Mouse (Mus musculus) hindbrain, embryonic 10.5 days (tissue): ENCODE data around the gene Dync1i2. TPM values are rescaled to one million over a fixed set of nuclear protein-coding genes. Genes with fewer than 3 reads are reported as not detected.
A peak's percentile ranks its signal among the peaks of the same experiment; 100 is the strongest.

Experiments used
- DNase-seq: peaks from one replicate; pipeline ENCODE4 v3.0.0-alpha.2; 2017; ENCODE audit warnings: low spot score
- H3K27ac ChIP-seq: fragments of 300-500 bp; sonication (generic); 2 replicates; pipeline ENCODE4 v1.5.1; 2016; ENCODE audit warnings: mild to moderate bottlenecking, moderate library complexity
- H3K27me3 ChIP-seq: fragments of 300-500 bp; sonication (generic); 2 replicates; pipeline ENCODE4 v1.6.1; 2016; ENCODE audit warnings: mild to moderate bottlenecking; ENCODE audit not compliant: poor library complexity, insufficient read depth, severe bottlenecking
- H3K36me3 ChIP-seq: fragments of 300-500 bp; sonication (generic); 2 replicates; pipeline ENCODE4 v1.6.1; 2016; ENCODE audit warnings: mild to moderate bottlenecking, moderate library complexity
- H3K4me1 ChIP-seq: fragments of 300-500 bp; sonication (generic); replicated peaks from 2 replicates; pipeline ENCODE4 v1.6.1; 2016; ENCODE audit warnings: mild to moderate bottlenecking
- H3K4me3 ChIP-seq: fragments of 300-500 bp; sonication (generic); 2 replicates; pipeline ENCODE4 v1.5.1; 2016; ENCODE audit warnings: mild to moderate bottlenecking, moderate library complexity
- H3K9me3 ChIP-seq: fragments of 300-500 bp; sonication (generic); 2 replicates; pipeline ENCODE4 v1.6.1; 2016; ENCODE audit warnings: mild to moderate bottlenecking, moderate library complexity
- WGBS: fragments of 180-500 bp; shearing (Covaris S2); methylation state at CpG from one replicate; pipeline ENCODE4 v1.1.7; 2016; 5-methylcytosine and 5-hydroxymethylcytosine counted together
- polyA plus RNA-seq: library from polyadenylated mRNA; unstranded; fragments of >200 nt; fragmentation: Nextera tagmentation; extraction: Ambion mirVana; gene quantifications from 2 replicates; pipeline ENCODE4 v1.2.1, GENCODE M21; 2016

The Dync1i2 gene
- polyA plus RNA-seq, 1 experiment from 2014 or later, result 116 TPM

DNA sequence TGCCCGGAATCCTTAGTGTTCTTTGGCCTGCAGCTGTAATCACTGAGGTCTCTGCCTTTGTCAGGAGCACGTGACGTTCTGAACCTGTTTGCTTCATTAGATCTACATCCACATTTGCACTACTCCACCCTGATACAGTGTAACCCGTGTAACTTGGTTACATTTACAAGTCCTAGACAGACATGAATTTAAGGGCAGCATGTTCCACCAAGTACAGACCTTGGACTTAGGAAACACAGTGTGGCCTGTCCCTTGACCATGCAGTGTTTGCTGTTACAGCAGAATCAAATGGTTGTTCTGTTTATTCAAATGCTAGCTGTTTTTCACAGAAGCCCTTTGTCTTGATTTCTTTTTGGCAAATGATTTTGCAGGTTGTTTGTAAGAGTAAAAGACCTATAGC lies 43.3 kb downstream of the Dync1i2 start:
- H3K4me1 ChIP-seq, result no peaks in the 10 kb centered on the region
- no peaks in the 10 kb centered on the region for H3K27me3 ChIP-seq
- H3K9me3 ChIP-seq, result no peaks in the 10 kb centered on the region
- no peak for DNase-seq
- 90% methylated on average over 4 of the region's 4 CpGs for WGBS
- no peak overlapping the region for H3K27ac ChIP-seq
- H3K36me3 ChIP-seq, result peaks cover 95% of the 10 kb centered on the region
- H3K4me3 ChIP-seq, result no peak overlapping the region

DNA sequence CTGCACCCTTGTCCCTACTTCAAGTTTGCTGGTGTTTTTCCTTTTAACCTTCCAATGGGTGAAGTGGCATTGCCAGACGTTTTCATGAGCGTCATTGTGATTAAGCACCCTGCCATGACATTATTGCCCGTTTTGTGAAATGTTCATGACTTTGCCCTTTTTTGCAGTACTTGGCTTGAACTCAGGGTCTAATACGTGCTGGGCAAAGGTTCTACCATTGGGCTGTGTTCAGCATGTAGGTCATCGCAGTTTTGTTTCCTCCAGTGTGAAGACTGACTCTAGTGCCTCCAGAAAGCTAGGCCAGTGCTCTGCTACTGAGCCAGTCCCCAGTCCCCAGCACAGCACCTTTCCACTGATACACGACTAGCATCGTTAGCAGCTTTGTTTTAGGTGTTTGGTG lies 45.1 kb downstream of the Dync1i2 start:
- Histone ChIP-seq H3K36me3 (peaks cover 93% of the 10 kb centered on the region), H3K27me3 (no peaks in the 10 kb centered on the region), H3K27ac (no peak overlapping the region), H3K4me3 (no peak overlapping the region), H3K4me1 (no peaks in the 10 kb centered on the region), H3K9me3 (no peaks in the 10 kb centered on the region)
- WGBS, result 95% methylated on average over 7 of the region's 7 CpGs
- DNase-seq, result no peak

DNA sequence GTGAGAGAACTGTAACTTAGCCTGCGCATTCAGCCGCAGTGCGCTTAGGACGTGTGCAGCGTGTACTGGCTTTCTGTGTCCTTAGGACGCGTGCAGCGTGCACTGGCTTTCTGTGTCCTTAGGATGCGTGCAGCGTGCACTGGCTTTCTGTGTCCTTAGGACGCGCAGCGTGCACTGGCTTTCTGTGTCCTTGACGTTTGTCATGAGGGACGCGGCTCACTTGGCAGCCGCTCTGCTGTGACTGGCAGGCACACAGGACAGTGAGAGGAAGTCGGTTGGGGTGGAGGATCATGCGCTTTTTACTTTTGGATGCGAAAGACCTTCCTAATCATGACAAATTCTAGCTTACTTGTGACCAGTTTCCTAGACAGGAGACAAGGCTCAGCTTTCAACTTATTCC lies 53.1 kb downstream of the Dync1i2 start:
- H3K9me3 ChIP-seq, result no peaks in the 10 kb centered on the region

DNA sequence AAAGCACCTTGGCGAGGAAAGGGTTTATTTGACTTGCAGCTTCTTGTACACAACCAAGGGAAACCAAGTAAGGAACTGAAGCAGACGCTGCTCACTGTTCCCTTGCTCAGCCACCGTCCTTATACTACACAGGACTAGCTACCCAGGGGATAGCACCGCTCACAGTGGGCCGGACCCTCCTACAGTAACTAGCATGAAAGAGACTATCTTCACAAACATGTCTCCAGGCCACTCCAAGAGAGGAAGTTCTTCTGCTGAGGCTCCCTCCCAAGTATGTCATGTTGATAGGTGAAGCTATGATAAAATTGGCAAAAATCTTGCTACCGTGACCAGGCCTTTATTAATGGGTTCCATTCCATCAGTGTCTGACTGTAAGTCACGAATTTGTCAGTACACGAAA lies 57.2 kb downstream of the Dync1i2 start:
- Histone ChIP-seq H3K36me3 (peaks cover 52% of the 10 kb centered on the region), H3K4me3 (no peak overlapping the region), H3K27me3 (no peaks in the 10 kb centered on the region), H3K27ac (no peak overlapping the region), H3K9me3 (no peaks in the 10 kb centered on the region), H3K4me1 (no peaks in the 10 kb centered on the region)
- 95% methylated on average over 8 of the region's 8 CpGs for WGBS
- DNase-seq, result no peak

More for the DNA sequence above, 53.1 kb downstream of the Dync1i2 start:
- WGBS, result 93% methylated on average over 20 of the region's 20 CpGs
- H3K4me1 ChIP-seq, result no peaks in the 10 kb centered on the region
- no peak for DNase-seq
- H3K4me3 ChIP-seq, result no peak overlapping the region
- no peaks in the 10 kb centered on the region for H3K27me3 ChIP-seq
- no peak overlapping the region for H3K27ac ChIP-seq
- H3K36me3 ChIP-seq, result peaks cover 88% of the 10 kb centered on the region

DNA sequence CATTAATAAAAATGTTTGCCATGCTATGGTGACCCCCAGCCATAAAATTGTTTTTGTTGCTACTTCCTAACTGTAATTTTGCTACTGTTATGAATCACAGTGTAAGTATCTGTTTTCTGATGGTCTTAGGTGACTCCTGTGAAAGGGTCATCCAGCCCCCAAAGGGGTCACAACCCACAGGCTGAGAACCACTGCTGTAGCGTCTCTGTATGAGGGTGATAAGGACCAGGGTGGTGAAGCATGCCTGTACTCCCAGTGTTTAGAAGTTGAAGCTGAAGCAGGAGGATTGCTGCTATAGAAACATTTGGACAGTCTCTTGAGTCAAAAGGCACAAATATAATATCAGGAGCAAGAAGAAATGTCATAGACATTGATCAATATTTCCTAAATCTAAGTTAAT lies 57.8 kb downstream of the Dync1i2 start:
- 73% methylated on average over 1 of the region's 1 CpGs for WGBS
- no peak overlapping the region for H3K27ac ChIP-seq
- H3K36me3 ChIP-seq, result peaks cover 46% of the 10 kb centered on the region
- no peaks in the 10 kb centered on the region for H3K9me3 ChIP-seq
- H3K27me3 ChIP-seq, result no peaks in the 10 kb centered on the region
- DNase-seq, result no peak
- H3K4me3 ChIP-seq, result no peak overlapping the region
- no peaks in the 10 kb centered on the region for H3K4me1 ChIP-seq

DNA sequence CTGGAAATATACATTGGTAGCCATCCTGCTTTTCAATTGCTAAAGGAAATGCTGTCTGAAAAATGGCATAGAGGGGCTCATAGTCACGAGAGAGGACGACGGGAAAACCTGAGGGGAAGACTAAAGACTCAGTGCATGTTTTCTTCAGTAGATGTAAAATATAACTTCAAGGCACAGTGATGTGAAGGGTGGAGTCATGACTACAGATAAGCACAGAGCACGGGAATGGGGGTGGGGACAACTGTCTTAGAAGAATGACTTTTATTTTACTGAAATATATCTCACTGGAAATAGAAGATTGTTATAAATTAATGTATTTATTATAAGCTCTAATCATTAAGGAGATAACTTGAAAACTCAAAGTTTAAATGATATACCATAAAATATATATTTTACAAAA lies 58.6 kb downstream of the Dync1i2 start:
- Histone ChIP-seq H3K36me3 (peaks cover 42% of the 10 kb centered on the region), H3K4me3 (no peak overlapping the region), H3K27ac (no peak overlapping the region), H3K27me3 (no peaks in the 10 kb centered on the region), H3K4me1 (no peaks in the 10 kb centered on the region), H3K9me3 (no peaks in the 10 kb centered on the region)
- WGBS, result 83% methylated on average over 4 of the region's 4 CpGs
- DNase-seq, result no peak

DNA sequence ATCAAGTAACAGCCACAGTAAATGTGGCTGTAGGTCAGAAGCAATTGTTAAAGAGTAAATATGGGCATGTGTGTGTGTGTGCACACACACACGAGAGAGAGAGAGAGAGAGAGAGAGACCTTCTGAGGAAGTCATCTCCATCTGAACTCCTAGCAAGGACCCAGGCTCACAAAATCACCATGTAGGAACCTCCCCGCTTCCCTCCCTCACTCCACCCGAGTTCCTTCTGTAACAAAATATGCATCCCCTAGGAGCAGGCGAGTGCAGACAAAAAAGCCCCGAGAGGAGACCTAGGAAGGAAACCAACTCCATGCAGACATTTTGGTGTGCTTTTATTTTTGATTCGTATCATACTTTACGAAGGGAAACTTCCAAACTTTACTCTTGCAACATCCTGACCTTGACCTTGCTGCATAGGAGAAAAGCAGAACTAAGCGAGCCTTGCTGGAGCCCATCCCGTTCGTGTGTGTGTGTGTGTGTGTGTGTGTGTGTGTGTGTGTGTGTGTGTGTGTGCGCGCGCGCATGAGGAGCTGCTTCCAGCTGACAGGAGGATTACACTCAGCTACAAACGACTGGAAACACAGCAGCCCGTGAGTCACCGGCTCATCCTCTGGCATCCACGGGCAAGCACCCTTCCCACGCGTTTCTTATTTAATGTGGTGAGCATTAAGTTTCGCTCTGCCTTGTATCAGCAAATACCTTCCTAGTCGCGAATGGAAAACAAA lies 62.6 kb downstream of the Dync1i2 start:
- Histone ChIP-seq H3K36me3 (peaks cover 26% of the 10 kb centered on the region), H3K4me1 (peaks cover 4% of the 10 kb centered on the region), H3K9me3 (no peaks in the 10 kb centered on the region), H3K27me3 (no peaks in the 10 kb centered on the region), H3K4me3 (no peak overlapping the region), H3K27ac (no peak overlapping the region)
- DNase-seq, result no peak
- 78% methylated on average over 23 of the region's 23 CpGs for WGBS

DNA sequence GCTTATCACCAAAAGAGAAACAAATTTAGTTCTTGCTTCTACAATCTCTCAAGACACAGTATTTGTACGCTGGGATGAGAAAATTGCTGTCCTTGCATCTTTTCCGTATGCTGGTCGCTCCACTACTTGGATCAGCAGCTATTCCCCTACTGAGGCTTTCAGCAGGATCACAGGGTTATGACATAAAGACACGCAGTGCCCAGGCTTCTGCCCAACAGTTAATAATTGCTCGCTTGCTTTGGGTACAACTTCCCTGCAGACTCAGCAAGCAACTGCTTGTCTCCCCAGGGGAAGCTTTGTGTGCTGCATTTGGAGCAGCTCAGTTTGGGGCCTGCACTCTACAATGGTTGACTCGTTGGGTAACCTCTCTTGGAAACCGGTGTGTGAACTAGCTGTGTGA lies 64.2 kb downstream of the Dync1i2 start:
- Histone ChIP-seq H3K36me3 (peaks cover 26% of the 10 kb centered on the region), H3K27me3 (no peaks in the 10 kb centered on the region), H3K4me1 (peaks cover 4% of the 10 kb centered on the region), H3K27ac (no peak overlapping the region), H3K4me3 (no peak overlapping the region), H3K9me3 (no peaks in the 10 kb centered on the region)
- 80% methylated on average over 7 of the region's 7 CpGs for WGBS
- DNase-seq, result no peak

DNA sequence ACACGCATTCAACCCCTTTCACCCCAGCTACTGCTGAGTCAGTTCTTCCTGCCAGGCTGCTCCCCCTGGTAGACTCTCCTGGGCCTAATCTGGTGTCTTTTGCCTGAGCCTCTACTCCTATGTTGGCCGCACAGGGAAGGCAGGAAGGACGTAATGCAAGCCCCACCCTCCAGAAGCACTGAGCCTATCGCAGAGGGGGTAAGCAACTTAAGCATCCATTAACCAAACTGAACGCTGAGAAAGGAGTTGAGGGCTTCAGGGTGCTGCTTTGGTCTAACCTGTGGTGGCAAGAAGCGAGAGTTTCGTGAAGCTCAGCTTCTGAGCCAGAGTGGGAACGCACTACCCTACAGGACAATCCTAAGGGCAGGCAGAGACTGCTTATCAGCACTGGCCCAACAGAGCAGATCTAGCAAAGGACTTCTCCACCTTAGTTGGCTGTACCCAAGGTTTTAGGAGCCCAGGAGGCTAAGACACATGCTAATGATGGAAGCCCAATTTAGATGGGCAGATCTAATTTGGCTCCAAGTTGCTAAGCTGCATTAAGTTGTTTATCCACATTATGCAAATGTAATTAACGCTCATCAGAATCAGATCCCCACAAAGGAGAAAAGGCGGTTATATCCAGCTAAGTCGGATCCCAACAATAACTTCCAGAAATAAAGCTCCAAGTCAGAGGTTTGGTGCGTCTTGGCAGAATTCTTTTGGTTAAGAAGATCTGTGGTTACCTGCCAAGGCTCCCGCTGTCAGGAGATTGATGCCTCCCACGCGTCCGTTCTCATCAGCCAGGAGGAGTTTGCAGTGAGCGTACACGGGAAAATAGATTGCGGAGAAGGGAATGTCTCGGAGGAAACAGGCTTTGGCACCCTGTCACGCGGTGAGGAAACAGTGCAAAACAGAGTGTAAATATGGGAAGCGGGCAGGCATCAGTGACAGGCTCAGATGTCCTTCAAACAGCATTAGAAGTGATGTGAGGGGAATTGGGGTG lies 67.6 kb downstream of the Dync1i2 start:
- peaks cover 32% of the 10 kb centered on the region for H3K36me3 ChIP-seq
- H3K27ac ChIP-seq, result no peak overlapping the region
- WGBS, result 85% methylated on average over 23 of the region's 23 CpGs
- H3K4me3 ChIP-seq, result no peak overlapping the region
- DNase-seq, result no peak
- peaks cover 4% of the 10 kb centered on the region for H3K4me1 ChIP-seq
- no peaks in the 10 kb centered on the region for H3K27me3 ChIP-seq
- no peaks in the 10 kb centered on the region for H3K9me3 ChIP-seq

DNA sequence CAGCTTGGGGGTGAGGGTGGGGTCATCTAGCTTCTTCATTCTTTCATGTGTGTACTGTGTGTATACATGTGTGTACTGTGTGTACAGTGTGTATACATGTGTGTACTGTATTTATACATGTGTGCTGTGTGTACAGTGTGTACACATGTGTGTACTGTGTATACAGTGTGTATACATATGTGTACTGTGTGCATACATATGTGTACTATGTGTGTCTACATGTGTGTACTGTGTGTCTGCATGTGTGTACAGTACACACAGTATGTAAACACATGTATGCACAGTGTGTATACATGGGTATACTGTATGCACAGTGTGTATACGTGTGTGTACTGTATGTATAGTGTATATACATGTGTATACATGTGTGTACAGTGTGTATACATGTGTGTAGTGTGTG lies 70.5 kb downstream of the Dync1i2 start:
- Histone ChIP-seq H3K36me3 (peaks cover 21% of the 10 kb centered on the region), H3K9me3 (no peaks in the 10 kb centered on the region), H3K27ac (no peak overlapping the region), H3K4me1 (peaks cover 4% of the 10 kb centered on the region), H3K27me3 (no peaks in the 10 kb centered on the region), H3K4me3 (no peak overlapping the region)
- 75% methylated on average over 1 of the region's 1 CpGs for WGBS
- DNase-seq, result no peak

DNA sequence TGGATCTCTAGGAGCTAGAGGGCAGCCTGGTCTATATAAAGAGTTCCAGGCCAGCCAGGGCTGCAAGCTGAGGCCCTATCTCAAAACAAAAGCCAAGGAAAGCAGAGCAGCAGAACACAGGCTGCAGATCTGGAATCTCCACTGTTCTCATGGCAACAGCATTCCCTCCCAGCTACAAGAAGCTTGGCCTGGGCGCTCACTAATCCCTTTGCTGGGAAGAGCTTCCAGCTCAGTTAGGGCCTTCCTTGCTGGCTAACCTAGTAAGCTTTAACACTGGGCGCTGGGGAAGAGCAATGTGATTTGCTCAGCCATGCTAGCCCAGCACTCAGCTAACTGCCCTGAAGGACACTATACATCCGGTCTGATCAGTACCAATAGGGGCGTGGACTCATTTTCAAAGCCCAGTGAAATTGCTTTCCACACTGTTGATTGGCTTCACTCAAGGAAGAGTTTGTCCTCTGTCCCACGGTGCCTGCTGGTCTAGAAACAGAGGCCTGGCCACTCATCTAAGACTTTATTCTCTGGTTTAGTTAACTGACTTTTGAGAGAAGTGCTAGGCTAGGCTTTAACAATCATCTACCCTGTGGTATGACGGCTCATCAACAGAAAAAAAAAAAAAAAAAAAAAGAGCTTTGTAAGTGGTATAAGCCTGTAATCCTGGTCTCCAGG lies 78.7 kb downstream of the Dync1i2 start:
- Histone ChIP-seq H3K27ac (peak overlapping the region; percentile 53), H3K4me3 (no peak overlapping the region), H3K36me3 (0 out of 2 replicates have a peak, but pooled peaks cover 6% of the 10 kb centered on the region), H3K4me1 (peaks cover 26% of the 10 kb centered on the region), H3K9me3 (no peaks in the 10 kb centered on the region), H3K27me3 (no peaks in the 10 kb centered on the region)
- DNase-seq, result peak; percentile 23
- 61% methylated on average over 6 of the region's 6 CpGs for WGBS

DNA sequence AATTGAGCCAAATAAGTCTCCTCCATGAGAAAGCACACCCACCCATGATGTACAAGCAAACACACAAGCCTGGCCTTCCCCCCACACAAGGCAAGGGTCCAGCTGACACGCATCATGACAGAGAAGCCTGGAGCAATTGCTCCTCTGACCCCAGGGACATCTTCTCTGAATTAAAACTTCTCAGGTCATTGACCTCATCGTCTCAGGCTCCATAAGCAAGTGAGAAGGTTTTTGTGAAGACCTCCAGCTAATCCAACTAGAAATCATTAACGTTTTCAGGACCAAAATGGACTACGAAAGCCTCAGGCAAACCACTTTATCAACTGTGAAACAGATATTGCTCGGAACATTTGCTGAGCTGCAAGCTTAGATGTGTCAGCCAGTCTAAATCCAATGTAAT lies 80.1 kb downstream of the Dync1i2 start:
- H3K27ac ChIP-seq, result no peak overlapping the region
- H3K27me3 ChIP-seq, result no peaks in the 10 kb centered on the region
- peaks cover 26% of the 10 kb centered on the region for H3K4me1 ChIP-seq
- no peak overlapping the region for H3K4me3 ChIP-seq
- 40% methylated on average over 5 of the region's 5 CpGs for WGBS
- no peak for DNase-seq
- no peaks in the 10 kb centered on the region for H3K9me3 ChIP-seq
- 0 out of 2 replicates have a peak, but pooled peaks cover 2% of the 10 kb centered on the region for H3K36me3 ChIP-seq
